Mouse (Mus musculus) urinary bladder, postnatal 4 days (tissue): ENCODE data around the gene Naglu.

Experiments used
- DNase-seq, 2 experiments: peaks; one replicate each; pipeline ENCODE4 v3.0.0; 2021 to 2022; ENCODE audit warnings: low spot score in 2 of 2

The Naglu gene

GRCm38 (mm10) chr11:101084246-101084645 is 14.4 kb downstream of the Naglu start:
- no peak for DNase-seq

GRCm38 (mm10) chr11:101084811-101085210 is 15.0 kb downstream of the Naglu start:
- DNase-seq = no peak

- DNase-seq = no peak
These were observed 16.0 kb downstream of the Naglu start for GRCm38 (mm10) chr11:101085617-101086322.

GRCm38 (mm10) chr11:101086323-101086674 is 16.5 kb downstream of the Naglu start:
- DNase-seq = no peak

GRCm38 (mm10) chr11:101086756-101087681 is 17.2 kb downstream of the Naglu start, which contains the start of gene Mlx:
TSS of gene Mlx (plus strand) at chr11:101087277.
- DNase-seq = peak; percentile 86 to 93

GRCm38 (mm10) chr11:101087682-101088055 is 17.9 kb downstream of the Naglu start:
- no peak for DNase-seq

GRCm38 (mm10) chr11:101089931-101090330 is 20.1 kb downstream of the Naglu start:
- no peak for DNase-seq

- no peak for DNase-seq
These were observed 25.1 kb downstream of the Naglu start for GRCm38 (mm10) chr11:101094930-101095313.

GRCm38 (mm10) chr11:101095314-101096024 is 25.7 kb downstream of the Naglu start, which contains the start of gene Psmc3ip:
TSS of gene Psmc3ip (minus strand) at chr11:101095436.
- DNase-seq = peak; percentile 90 to 94

- no peak for DNase-seq
These were observed 28.4 kb downstream of the Naglu start for GRCm38 (mm10) chr11:101098231-101098630.

- DNase-seq = no peak
These were observed 33.2 kb downstream of the Naglu start for GRCm38 (mm10) chr11:101103011-101103410.

- no peak for DNase-seq
These were observed 39.5 kb downstream of the Naglu start for GRCm38 (mm10) chr11:101109351-101109750.

- no peak for DNase-seq
These were observed 40.9 kb downstream of the Naglu start for GRCm38 (mm10) chr11:101110708-101111107.

- no peak for DNase-seq
These were observed 41.4 kb downstream of the Naglu start for GRCm38 (mm10) chr11:101111178-101111577.

GRCm38 (mm10) chr11:101112186-101112585 is 42.4 kb downstream of the Naglu start:
- DNase-seq = no peak

- no peak for DNase-seq
These were observed 45.8 kb downstream of the Naglu start for GRCm38 (mm10) chr11:101115564-101115963.

- DNase-seq = no peak
These were observed 48.3 kb downstream of the Naglu start for GRCm38 (mm10) chr11:101118105-101118504.

- DNase-seq = no peak
These were observed 49.4 kb downstream of the Naglu start for GRCm38 (mm10) chr11:101119131-101119760.

- DNase-seq = peak; percentile 98 to 99
These were observed 50.1 kb downstream of the Naglu start, which contains the start of the genes Retreg3 and Tubg1 for GRCm38 (mm10) chr11:101119761-101120544. TSS of gene Retreg3 (minus strand) at chr11:101119893. TSS of gene Tubg1 (plus strand) at chr11:101119938.

GRCm38 (mm10) chr11:101120545-101121188 is 50.9 kb downstream of the Naglu start:
- DNase-seq = no peak
